Mouse (Mus musculus) brain, adult 2 months (tissue): Measurements from ENCODE around the gene Smg5.
A peak's percentile ranks its signal among the peaks of the same experiment; 100 is the strongest.
"Not testable (repeated sequence)": the region's sequence is repeated elsewhere in the genome, so short reads cannot be mapped to it uniquely, and the experiment has no call there.

Experiments used
- DNase-seq: peaks from one replicate; pipeline ENCODE4 v3.0.0; 2011; ENCODE audit warnings: low read depth, low spot score

The Smg5 gene

DNA sequence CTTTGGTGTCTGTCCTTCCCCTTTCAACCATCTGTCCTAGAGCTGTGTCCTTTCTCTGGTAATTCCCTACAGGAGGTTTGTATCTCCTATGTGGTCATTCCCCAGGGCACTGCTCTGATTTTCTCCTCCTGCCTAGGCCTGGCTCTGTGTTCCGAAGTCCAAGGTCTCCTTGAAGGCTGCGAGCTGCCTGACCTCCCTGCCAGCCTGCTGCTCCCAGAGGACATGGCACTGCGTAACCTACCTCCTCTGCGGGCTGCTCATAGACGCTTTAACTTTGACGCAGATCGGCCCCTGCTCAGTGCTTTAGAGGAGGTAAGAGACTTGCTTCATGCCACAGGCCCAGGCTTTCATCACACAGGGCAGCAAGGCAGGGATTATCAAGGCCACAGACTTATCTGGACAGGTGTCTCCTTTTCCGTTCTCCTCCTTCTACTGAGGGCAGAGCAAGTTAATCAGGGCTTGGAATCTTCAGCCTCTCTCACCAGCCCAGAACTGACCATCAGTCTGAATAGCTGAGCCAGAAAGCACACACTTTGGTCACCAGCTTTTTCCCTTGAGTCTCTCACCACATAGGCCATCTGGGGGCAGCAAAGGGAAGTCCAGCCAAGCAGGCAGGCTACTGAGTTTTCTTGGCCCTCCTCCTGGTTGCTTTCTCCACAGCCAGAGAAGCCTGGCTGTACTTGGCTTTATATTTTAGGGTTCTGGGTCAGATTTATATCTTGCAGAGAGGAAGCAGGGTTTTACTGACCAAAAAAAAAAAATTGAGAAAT lies 18.5 kb downstream of the Smg5 start:
- DNase-seq: peak; percentile 81

DNA sequence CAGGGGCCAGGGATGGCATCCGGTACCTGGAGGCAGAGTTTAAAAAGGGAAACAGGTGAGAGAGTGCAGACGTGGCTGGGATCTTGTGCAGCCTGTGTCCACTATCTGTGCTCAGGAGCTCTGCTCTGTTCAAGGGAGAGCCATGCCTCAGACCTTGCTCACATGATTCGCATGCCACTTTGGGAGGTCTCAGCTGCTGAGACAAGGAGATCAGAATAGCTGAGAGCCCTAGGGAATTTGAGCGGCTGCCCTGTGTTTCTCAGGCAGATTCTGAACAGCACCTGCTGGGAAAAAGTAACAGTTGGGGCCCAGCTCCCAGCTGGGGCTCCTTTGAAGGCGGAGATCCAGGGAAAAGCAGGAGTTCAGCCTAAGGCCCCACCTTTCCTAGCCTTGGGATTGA lies 23.5 kb downstream of the Smg5 start:
- no peak for DNase-seq

DNA sequence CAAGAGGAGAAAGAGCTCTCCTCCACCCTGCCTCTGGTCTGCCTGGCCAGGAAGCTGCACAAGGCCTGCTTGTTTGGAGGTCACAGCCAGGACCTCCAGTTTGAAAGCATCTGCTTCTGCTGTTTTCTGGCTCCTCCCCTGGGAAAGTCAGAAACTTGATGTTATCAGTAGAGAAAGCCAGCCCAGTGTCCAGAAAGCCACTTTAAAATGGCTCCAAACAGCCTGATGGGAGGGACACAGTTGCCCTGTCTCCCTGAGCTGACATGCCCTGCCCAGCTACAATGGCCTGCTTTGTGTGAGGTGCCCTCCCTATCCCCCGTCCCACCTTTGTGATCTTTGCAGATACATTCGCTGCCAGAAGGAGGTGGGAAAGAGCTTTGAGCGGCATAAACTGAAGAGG lies 23.9 kb downstream of the Smg5 start:
- DNase-seq: peak; percentile 54

DNA sequence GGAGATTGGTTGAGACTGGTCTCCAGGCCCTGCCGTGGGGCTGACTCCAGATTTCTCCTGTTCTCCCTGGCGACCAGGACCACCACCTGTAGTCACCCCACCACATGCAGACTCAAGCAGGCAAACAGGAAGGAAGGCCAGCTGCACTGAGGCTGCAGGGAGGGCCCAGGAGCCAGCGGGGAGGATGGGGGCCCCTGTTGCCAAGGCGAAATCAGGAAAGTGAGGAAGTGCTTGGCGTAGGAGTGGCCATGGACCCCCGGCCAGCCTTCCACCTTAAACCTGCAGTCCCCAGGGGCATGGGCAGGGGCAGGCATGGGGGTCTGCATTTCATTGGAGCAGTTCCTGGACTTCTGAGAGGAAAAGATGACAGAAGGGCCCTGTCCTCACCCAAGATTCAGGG lies 25.0 kb downstream of the Smg5 start:
- no peak for DNase-seq

DNA sequence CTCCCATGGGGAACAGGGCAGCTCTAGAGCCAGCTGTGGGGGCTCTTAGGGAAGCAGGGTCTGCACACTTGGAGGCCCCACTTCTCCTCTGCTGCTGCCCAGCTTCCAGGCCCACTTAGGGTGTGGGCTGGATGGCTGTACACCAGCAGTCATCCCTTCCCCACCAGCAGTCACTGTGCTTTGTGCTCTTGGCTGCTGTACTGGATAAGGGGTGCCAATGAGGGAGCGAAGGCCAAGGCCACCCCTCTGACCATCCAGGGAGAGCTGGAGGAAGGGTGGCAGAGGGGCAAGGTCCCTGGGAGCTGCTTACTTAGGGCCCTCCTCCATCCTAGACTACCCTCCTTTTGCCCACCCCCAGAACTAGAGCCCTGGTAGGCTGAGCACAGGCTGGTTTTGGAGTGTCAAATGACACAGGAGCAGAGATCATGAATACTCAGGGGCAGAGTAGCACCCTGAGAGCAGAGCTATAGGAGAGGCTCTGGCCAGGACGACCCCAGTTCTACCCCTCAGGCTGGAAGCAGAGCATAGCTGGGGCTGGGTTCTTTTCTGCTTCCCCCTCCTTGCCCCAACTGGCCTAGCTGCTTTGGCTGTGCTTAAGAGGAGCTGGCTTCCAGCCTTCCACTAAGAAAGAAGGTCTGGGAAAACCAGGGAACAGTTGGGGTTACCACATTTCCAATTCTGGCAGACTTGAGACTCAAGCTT lies 25.7 kb downstream of the Smg5 start:
- DNase-seq: no peak

DNA sequence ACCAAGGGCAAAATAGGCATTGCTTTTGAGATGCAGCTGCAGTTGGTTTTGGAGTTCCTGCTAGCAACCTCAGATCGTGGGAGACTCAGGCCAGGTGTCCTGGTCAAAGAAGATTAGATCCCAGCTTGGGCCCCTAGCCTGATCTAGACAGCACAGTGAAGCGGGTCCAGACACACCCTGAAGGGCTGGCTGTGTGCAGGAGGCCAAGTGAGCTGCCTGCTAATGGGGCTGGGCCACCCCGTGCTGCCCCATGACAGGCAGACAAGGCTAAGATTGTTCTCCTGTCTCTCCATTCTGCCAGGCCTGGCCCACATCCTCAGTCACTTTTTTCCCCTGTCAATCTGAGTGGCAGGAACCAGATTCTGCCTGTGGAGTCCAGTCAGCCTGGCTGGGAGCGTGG lies 27.6 kb downstream of the Smg5 start:
- DNase-seq: peak; percentile 82

DNA sequence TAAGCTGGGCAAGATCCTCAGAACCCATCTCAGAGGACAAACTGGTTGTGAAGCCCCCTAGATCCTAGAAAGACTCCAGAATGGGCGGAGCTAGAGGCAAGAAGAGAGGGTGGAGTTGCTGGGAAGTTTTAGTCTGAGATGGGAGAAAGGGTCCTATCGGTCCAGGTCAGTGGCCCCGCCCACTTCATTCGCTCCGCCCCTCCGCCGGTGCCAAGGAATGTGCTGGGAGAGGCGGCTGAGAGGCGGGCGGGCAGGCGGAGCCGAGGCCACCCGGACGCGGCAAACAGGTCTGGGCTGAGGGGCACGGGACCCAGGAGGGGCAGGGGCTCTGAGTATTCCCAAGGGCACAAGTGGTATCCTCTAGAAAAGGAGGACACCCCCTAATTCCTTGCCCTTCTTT lies 28.3 kb downstream of the Smg5 start, which contains the start of gene Paqr6:
TSS of gene Paqr6 (plus strand) at position 248 of the 400 bp plus-strand sequence.
- no peak for DNase-seq

DNA sequence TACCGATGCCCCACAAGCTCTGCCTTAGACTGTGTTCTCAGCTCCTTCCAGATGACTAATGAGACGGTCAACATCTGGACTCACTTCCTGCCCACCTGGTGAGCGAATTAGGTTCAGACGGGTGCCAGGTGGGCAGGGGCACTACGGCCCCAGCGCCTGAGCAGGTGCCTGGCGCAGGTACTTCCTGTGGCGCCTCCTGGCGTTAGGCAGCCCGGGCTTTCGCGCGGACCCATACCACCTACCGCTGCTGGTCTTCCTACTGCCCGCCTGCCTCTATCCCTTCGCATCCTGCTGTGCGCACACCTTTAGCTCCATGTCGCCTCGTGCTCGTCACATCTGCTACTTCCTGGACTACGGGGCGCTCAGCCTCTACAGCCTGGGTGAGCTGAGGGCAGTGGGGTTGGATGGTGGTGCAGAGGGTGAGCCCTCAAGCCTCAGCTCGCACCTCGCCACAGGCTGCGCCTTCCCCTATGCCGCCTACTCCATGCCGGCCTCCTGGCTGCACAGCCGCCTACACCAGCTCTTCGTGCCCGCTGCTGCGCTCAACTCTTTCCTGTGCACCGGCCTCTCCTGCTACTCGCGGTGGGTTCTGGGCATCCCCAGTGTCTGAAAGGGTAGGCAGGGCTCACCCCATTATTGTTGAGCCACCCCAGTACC lies 29.8 kb downstream of the Smg5 start:
- no peak for DNase-seq

DNA sequence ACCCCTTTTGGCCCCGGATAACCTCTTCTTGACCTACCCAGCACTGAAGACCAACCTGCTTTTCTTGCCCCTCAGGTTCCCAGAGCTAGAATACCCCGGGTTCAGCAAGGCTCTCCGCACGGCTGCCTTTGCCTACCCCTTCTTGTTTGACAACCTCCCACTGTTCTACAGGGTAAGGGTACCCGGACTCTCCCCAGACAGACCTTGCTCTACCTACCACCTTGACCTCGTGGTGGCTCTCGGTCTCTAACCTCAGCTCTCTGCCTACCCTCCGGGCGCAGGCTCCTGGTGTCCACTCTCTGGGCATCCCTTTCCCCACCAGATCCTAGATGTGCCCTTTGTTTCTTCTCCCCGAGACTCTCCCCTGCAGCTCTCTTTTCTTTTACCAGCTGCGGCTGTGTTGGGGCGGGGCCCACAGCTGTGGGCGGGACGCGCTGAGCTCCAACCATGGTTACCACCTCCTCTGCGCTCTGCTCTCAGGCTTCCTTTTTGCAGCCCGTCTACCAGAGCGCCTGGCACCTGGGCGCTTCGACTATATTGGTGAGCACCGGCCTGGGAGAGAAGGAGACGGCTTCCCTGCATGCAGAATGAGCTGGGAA lies 30.9 kb downstream of the Smg5 start:
- DNase-seq: peak; percentile 46

DNA sequence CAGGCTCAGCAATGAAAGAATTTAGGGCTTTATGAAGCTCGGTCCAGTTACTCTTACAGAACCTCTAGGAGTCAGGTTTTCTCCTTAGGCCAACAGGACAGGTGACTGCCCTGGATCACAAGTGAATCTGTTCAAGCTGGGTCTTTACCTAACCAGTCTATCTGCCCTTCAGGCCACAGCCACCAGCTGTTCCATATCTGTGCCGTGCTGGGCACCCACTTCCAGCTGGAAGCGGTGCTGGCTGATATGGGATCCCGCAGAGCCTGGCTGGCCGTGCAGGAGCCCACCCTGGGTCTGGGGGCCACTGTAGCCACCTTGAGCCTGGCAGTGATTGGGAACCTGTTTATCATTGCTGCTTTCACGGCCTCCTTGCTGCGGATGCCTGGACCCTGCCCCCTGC lies 31.5 kb downstream of the Smg5 start:
- DNase-seq: not testable (repeated sequence)

DNA sequence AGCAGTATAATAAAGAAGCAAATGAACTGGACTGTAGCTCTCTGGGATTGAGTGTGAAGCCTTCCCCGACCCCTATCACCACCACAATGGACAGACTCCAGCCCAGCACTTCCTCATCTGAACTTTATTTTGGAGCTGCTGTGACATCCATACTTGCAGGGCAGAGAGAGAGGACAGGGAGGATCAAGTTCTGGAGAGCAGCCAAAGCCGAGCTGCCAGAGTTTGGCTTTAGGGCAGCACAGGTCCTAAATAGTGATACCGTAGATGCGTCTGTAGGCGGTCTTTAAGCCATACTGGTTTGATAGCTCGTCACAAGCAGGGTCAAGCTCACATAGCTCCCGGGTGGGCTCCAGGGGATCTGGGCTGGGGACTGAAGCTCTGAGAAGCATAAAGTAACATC lies 32.5 kb downstream of the Smg5 start:
- DNase-seq: not testable (repeated sequence)

DNA sequence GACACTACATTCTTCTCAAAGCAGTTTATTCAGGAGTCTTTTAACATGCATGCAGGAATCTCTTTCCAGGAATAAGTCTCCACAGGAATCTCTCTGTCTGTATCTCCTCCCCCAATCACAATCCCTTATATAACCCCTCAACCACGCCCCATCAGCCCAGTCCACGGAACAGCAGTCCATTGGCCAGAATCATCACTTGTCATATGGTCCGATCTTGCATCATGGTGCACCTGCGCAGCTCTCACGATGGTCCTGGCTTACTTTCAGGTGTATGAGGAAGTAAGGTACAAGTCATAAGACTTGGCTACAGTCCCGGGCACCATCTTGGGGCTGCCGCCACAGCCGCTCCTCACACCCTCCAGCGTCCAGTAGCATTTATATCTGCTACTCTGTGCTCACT lies 36.6 kb downstream of the Smg5 start, which contains the start of gene Bglap3:
TSS of gene Bglap3 (minus strand) at position 101 of the 400 bp plus-strand sequence.
- DNase-seq: not testable (repeated sequence)

DNA sequence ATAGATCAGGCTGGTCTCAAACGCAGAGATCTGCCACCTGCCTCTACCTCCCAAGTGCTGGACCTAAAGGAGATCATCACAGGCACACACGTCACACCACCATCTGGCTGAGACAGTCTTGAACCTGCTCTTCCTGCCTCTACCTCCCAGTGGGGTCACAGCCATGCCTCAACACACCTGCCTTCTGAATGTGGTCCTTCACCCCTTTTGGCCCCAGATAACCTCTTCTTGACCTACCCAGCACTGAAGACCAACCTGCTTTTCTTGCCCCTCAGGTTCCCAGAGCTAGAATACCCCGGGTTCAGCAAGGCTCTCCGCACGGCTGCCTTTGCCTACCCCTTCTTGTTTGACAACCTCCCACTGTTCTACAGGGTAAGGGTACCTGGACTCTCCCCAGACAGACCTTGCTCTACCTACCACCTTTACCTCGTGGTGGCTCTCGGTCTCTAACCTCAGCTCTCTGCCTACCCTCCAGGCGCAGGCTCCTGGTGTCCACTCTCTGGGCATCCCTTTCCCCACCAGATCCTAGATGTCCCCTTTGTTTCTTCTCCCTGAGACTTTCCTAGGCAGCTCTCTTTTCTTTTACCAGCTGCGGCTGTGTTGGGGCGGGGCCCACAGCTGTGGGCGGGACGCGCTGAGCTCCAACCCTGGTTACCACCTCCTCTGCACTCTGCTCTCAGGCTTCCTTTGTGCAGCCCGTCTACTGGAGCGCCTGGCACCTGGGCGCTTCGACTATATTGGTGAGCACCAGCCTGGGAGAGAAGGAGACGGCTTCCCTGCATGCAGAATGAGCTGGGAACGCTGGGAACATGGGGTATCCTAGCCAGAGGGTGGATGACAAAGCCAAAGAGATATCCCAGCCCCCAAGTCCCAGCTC lies 39.9 kb downstream of the Smg5 start:
- peak; percentile 69 for DNase-seq

DNA sequence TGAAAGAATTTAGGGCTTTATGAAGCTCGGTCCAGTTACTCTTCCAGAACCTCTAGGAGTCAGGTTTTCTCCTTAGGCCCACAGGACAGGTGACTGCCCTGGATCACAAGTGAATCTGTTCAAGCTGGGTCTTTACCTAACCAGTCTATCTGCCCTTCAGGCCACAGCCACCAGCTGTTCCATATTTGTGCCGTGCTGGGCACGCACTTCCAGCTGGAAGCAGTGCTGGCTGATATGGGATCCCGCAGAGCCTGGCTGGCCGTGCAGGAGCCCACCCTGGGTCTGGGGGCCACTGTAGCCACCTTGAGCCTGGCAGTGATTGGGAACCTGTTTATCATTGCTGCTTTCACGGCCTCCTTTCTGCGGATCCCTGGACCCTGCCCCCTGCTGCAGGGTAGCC lies 40.6 kb downstream of the Smg5 start:
- not testable (repeated sequence) for DNase-seq

DNA sequence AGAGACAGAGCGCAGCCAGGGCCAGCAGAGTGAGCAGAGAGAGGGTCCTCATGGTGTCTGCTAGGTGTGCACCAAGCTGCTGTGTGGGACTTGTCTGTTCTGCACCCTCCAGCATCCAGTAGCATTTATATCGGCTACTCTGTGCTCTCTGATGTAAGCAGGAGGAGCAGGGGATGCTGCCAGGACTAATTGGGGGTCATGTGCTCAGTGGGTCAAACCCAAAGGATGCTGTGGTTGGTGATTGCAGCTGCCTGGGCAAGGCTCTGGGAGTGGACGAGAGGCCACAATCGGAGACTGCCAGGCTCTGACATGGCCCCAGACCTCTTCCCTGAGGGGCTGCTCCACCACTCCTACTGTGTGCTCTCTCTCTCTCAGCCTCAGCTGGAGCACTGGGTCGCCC lies 42.5 kb downstream of the Smg5 start, which contains the start of gene Bglap2:
TSS of gene Bglap2 (minus strand) at position 101 of the 400 bp plus-strand sequence.
- not testable (repeated sequence) for DNase-seq

DNA sequence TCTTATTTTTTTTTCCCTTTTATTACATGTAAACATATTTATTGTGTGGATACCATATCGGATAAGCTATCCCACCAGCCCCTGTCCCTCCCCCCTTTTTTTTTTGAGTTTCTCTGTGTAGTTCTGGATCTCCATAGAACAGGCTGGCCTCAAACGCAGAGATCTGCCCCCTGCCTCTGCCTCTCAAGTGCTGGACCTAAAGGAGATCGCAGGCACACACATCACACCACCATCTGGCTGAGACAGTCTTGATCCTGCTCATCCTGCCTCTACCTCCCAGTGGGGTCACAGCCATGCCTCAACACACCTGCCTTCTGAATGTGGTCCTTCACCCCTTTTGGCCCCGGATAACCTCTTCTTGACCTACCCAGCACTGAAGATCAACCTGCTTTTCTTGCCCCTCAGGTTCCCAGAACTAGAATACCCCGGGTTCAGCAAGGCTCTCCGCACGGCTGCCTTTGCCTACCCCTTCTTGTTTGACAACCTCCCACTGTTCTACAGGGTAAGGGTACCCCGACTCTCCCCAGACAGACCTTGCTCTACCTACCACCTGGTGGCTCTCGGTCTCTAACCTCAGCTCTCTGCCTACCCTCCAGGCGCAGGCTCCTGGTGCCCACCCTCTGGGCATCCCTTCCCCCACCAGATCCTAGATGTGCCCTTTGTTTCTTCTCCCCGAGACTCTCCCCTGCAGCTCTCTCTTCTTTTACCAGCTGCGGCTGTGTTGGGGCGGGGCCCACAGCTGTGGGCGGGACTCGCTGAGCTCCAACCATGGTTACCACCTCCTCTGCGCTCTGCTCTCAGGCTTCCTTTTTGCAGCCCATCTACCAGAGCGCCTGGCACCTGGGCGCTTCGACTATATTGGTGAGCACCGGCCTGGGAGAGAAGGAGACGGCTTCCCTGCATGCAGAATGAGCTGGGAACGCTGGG lies 45.6 kb downstream of the Smg5 start:
- DNase-seq: peak; percentile 59

DNA sequence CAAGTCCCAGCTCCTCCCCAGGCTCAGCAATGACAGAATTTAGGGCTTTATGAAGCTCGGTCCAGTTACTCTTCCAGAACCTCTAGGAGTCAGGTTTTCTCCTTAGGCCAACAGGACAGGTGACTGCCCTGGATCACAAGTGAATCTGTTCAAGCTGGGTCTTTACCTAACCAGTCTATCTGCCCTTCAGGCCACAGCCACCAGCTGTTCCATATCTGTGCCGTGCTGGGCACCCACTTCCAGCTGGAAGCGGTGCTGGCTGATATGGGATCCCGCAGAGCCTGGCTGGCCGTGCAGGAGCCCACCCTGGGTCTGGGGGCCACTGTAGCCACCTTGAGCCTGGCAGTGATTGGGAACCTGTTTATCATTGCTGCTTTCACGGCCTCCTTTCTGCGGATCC lies 46.3 kb downstream of the Smg5 start:
- DNase-seq: not testable (repeated sequence)

DNA sequence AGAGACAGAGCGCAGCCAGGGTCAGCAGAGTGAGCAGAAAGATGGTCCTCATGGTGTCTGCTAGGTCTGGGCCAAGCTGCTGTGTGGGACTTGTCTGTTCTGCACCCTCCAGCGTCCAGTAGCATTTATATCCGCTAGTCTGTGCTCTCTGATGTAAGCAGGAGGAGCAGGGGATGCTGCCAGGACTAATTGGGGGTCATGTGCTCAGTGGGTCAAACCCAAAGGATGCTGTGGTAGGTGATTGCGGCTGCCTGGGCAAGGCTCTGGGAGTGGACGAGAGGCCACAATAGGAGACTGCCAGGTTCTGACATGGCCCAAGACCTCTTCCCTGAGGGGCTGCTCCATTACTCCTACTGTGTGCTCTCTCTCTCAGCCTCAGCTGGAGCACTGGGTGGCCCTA lies 48.3 kb downstream of the Smg5 start, which contains the start of gene Bglap:
TSS of gene Bglap (minus strand) at position 101 of the 400 bp plus-strand sequence.
- no peak for DNase-seq

DNA sequence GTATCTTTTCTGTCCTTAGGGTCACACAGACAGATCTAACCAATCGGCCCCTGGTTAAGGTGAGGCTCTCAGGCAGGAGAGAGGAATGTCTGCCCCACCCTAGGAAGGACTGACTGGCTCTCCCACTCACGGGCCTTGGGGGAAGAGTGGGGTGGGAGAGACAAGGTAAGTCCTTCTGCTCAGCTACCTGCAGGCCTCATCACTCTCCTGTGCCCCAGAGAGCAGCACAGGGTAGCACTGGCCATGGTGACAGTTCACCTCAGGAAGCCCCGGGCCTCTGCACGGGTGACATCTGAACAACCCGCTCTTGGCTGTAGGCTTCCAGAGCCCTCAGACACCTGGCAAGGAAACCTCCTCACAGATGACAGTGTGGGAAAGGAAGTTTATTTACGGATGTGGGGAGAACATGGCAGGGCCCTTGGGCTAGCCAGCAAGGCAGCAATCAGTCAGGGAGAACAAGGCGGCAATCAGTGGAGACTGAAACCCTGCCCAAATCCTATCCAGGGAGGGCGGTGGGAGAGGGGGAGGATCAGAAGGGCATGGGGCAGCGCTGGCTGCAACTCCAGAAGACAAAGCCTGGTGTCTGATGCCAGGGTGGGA lies 57.8 kb downstream of the Smg5 start:
- DNase-seq: peak; percentile 71
